Mouse (Mus musculus): ENCODE results near the gene Glyr1. TPM values are rescaled to one million over a fixed set of nuclear protein-coding genes. Genes with fewer than 3 reads are reported as not detected.

Glyr1 gene
- total RNA-seq, 1 experiment from 2014 or later = 165 TPM

DNA sequence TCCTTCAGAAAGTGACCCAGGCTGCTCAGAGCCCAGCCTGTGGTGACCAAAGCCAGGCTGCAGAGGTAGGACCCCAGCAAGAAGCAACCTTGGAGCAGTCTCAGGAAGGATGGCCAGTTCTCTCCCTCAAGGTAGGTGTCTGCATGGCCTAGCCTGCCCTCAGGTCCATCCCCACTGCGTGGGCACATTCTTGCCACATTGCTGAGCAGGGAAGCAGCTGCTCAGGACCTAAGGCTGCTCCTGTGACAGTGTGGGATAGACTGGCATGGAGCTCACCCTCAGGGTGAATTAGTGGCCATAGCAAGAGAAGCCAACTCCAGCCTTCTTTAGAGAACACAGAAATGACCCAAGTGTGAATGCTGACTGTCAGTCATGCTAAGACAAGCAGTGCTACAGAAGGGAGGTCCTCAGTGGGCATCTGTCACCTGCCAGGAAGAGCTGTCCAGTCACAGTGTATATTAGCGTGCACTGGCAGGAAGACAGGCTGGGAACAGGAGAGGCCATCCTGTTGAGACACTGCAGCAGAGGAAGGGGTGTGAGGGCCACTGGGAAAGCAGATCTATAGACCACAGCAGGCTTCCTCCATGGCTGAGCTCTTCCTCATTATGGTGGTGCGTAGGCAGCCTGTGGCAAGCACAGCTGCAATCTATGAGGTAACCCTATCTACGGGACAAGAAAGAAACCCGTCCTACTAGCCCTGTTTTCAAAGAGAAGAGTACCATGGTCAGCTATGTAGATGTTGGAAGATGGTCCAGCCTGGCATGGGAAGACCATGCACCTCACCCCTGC lies 80.4 kb downstream of the Glyr1 start:
- ATAC-seq (ENCODE audit: extremely low read depth, insufficient number of reproducible peaks, low FRiP score, poor library complexity, severe bottlenecking) = peak; percentile 86

DNA sequence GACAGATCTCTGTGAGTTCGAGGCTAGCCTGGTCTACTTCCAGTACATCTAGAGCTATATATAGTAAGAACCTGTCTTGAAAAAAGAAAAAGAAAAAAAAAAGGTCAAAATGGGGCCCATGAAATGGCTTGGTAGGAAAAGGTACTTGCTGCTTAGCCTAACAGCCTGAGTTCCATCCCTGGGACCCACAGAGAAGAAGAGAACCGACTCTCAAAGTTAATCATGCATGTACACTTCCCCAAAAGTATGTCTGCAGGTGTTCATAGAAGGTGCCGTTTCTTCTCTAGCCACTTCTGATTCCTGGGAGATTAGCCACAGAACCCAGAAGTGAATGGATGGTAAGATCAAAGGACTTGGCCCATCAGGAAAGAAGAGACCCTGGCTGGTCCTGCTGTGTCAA lies 81.2 kb downstream of the Glyr1 start:
- ATAC-seq (ENCODE audit: extremely low read depth, insufficient number of reproducible peaks, low FRiP score, poor library complexity, severe bottlenecking) = no peak

DNA sequence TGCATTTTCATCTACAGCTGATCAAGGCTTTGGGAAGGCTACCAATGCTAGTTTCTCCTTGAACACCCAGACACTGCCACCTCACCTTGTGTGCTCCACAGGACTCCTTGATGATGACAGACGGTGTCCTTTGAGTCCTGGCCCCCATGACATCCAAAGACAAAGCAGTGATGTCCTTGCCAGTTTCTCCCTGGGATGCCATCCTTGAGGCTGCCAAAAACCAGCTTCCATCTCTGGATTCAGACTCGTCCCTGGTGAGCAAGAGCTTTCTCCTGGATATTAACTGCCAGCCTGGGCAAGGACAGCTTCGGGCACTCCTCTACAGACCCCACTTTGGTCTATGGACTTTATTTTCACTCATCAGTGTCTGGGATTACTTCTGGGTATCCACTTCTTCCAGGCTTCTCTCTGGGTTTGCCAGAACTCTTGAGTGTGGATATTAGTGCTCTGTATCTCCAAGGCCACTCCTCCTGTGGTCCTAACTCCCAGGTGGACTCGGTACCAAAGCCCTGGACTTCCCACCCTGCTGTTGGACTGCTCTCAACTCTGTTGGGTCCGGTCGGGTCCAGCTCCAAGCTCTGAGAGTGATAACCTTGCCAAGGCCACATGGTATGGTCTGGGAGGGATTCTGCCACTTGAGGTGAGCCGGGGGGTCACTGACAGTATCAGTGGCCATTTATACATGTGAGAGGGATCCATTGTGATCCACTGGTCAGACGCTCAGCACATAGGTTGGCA lies 84.1 kb downstream of the Glyr1 start:
- ATAC-seq (ENCODE audit: extremely low read depth, insufficient number of reproducible peaks, low FRiP score, poor library complexity, severe bottlenecking) = no peak

DNA sequence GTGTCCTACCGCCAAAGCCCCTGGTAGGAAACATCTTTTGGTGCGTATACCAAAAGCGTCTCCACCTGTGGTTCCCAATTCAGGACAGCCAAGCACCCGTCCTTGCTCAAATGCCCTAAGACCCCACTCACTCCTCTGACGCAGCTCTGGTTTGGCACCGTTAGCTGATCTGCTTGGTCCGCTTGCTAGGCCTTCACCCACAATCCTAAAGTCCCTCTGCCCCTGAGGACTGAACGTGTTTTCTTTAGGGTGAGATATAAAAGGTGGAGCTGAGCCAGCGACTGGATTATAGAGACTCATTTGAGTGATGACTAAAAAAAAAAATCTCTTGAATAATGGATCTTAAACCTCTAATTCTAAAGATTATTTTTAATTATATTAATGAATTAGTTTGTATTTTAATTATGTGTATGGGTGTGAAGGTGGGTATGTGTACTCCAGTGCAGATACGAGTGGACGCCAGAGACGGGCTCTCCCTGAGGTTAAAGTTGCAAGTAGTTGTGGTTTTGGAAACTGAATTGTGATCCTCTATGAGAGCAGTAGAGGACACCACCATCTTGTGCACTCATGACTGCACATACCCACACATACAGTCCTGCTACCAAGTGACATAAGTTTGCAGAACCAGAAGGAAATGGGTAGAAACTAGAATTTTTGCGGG lies 84.8 kb downstream of the Glyr1 start:
- no peak for ATAC-seq (ENCODE audit: extremely low read depth, insufficient number of reproducible peaks, low FRiP score, poor library complexity, severe bottlenecking)

Other genes with a start within 250 kb of the Glyr1 start
- gene 4930562C15Rik, start 214.4 kb downstream of the Glyr1 start, total RNA-seq (2017) = 0.58 and 2.6 TPM in 2 replicates
- 33.1 and 36.3 TPM in 2 replicates for gene Ubald1, start 169.5 kb downstream of the Glyr1 start, total RNA-seq (2017)
- 78.8 and 85.0 TPM in 2 replicates for gene Mgrn1, start 163.6 kb downstream of the Glyr1 start, total RNA-seq (2017)
- 9.9 and 17.4 TPM in 2 replicates for gene Nudt16l1, start 111.1 kb downstream of the Glyr1 start, total RNA-seq (2017)
- 81.5 and 84.8 TPM in 2 replicates for gene Anks3, start 85.7 kb downstream of the Glyr1 start, total RNA-seq (2017)
- not detected in 2 replicates for gene Sept12, start 52.0 kb downstream of the Glyr1 start, total RNA-seq (2017)
- not detected in 2 replicates for gene Smim22, start 42.6 kb downstream of the Glyr1 start, total RNA-seq (2017)
- gene Rogdi, start 36.3 kb downstream of the Glyr1 start, total RNA-seq (2017) = 50.2 and 55.1 TPM in 2 replicates
- gene Ubn1, start 194 bp upstream of the Glyr1 start, total RNA-seq (2017) = 60.3 and 61.9 TPM in 2 replicates
- gene Ppl, start 82.6 kb upstream of the Glyr1 start, total RNA-seq (2017) = 1.2 and 2.2 TPM in 2 replicates
- gene Sec14l5, start 97.2 kb upstream of the Glyr1 start, total RNA-seq (2017) = 0.35 and 0.37 TPM in 2 replicates
- 36.6 and 54.4 TPM in 2 replicates for gene Nagpa, start 154.1 kb upstream of the Glyr1 start, total RNA-seq (2017)
- not detected in 2 replicates for gene AU021092, start 172.4 kb upstream of the Glyr1 start, total RNA-seq (2017)
- gene Alg1, start 183.8 kb upstream of the Glyr1 start, total RNA-seq (2017) = 26.0 and 26.2 TPM in 2 replicates
- 11.3 and 11.9 TPM in 2 replicates for gene Eef2kmt, start 206.1 kb upstream of the Glyr1 start, total RNA-seq (2017)

Data from neutrophil, adult 5-6 weeks (primary cell).